ENCODE assay signal across 22 mouse cellular contexts in the genomic region with DNA sequence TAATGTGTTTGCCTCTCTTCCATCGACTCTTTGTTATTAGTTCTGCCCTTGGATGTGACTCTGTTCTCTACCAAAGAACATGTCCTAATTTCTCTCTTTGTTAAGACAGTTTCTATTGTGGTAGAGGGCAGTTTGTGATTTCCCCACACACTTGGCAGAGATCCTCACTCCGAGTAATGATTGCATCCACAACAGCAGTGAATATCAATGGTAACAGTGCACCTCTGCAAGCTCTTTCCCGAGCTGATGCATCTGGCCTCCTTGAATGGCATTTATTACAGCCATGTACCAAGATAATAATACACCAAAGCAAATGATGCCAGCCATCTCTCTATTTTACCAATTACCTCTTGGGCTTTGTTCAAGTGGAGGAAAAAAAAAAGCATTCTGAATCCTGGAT.
DNase-seq lines count a peak whose midpoint lies in the region; ATAC-seq and TF ChIP-seq lines count a peak whose summit lies in the region.
"Had no signal": no experiment of that assay in that cellular context is flagged by ENCODE, and none has a peak within 500 bp of the region (broad histone marks: within the 10 kb centered on the region; RNA-seq: fewer than 3 reads in every experiment).

No protein-coding gene starts in this region.

- H3K27me3 ChIP-seq in forebrain, embryonic 16.5 days (replicated peaks; ENCODE audit: control insufficient read depth, insufficient read depth, low read length), result no peaks in the 10 kb centered on the region
- no peaks in the 10 kb centered on the region for H3K27me3 ChIP-seq in forebrain, embryonic 12.5 days
- H3K27me3 ChIP-seq in midbrain, embryonic 14.5 days (ENCODE audit: control insufficient read depth, insufficient read depth, low read length), result no peaks in the 10 kb centered on the region
- no peaks in the 10 kb centered on the region for H3K27me3 ChIP-seq in midbrain, embryonic 11.5 days (ENCODE audit: control insufficient read depth, insufficient read depth, low read length)
- no peaks in the 10 kb centered on the region for H3K27me3 ChIP-seq in thymus, adult 2 months (ENCODE audit: control insufficient read depth, insufficient read depth, low read length)
- H3K27me3 ChIP-seq: embryonic facial prominence, embryonic 13.5 days; embryonic facial prominence, embryonic 15.5 days; Patski had no signal

- peak; percentile 64 for ATAC-seq in forebrain, embryonic 16.5 days
- no peak for ATAC-seq in forebrain, embryonic 12.5 days (ENCODE audit: low FRiP score)
- no peak for ATAC-seq in midbrain, embryonic 14.5 days (ENCODE audit: low FRiP score, low TSS enrichment)
- ATAC-seq in midbrain, embryonic 11.5 days (ENCODE audit: low FRiP score), result no peak
- ATAC-seq: activated CD4-positive, CD25-positive, alpha-beta regulatory T cell, adult 4 months; Patski had no signal

- no peak overlapping the region for H3K4me2 ChIP-seq in forebrain, embryonic 16.5 days (ENCODE audit: low read length)
- H3K4me2 ChIP-seq in forebrain, embryonic 12.5 days, result no peak overlapping the region
- no peak overlapping the region for H3K4me2 ChIP-seq in midbrain, embryonic 14.5 days (ENCODE audit: low read length)
- no peak overlapping the region for H3K4me2 ChIP-seq in midbrain, embryonic 11.5 days
- H3K4me2 ChIP-seq: embryonic facial prominence, embryonic 13.5 days; embryonic facial prominence, embryonic 15.5 days had no signal

- TF ChIP-seq POLR2A in thymus, adult 2 months (IDR thresholded peaks at IDR 0.05; ENCODE audit: control insufficient read depth, extremely low read depth, insufficient read depth, low read length, poor library complexity), result no peak

- H3K9me3 ChIP-seq in forebrain, embryonic 16.5 days (ENCODE audit: control insufficient read depth, low read length), result no peaks in the 10 kb centered on the region
- no peaks in the 10 kb centered on the region for H3K9me3 ChIP-seq in forebrain, embryonic 12.5 days
- no peaks in the 10 kb centered on the region for H3K9me3 ChIP-seq in midbrain, embryonic 14.5 days (ENCODE audit: control insufficient read depth, low read length)
- H3K9me3 ChIP-seq in midbrain, embryonic 11.5 days (ENCODE audit: control insufficient read depth, low read length), result no peaks in the 10 kb centered on the region
- H3K9me3 ChIP-seq: embryonic facial prominence, embryonic 13.5 days; embryonic facial prominence, embryonic 15.5 days; forebrain, embryonic 10.5 days had no signal

- no peak for TF ChIP-seq CTCF in thymus, adult 2 months (IDR thresholded peaks at IDR 0.05; ENCODE audit: borderline replicate concordance, control insufficient read depth, extremely low read depth, insufficient read depth, low read length, poor library complexity)

- no peaks in the 10 kb centered on the region for H3K4me1 ChIP-seq in forebrain, embryonic 16.5 days (replicated peaks; ENCODE audit: control insufficient read depth, insufficient read depth, low read length)
- H3K4me1 ChIP-seq in forebrain, embryonic 12.5 days, result no peaks in the 10 kb centered on the region
- H3K4me1 ChIP-seq in midbrain, embryonic 14.5 days (ENCODE audit: control insufficient read depth, insufficient read depth, low read length), result no peaks in the 10 kb centered on the region
- no peaks in the 10 kb centered on the region for H3K4me1 ChIP-seq in midbrain, embryonic 11.5 days (ENCODE audit: control insufficient read depth, insufficient read depth, low read length)
- H3K4me1 ChIP-seq in thymus, adult 2 months (replicated peaks; ENCODE audit: control insufficient read depth, insufficient read depth, low read length), result no peaks in the 10 kb centered on the region
- H3K4me1 ChIP-seq: embryonic facial prominence, embryonic 13.5 days; embryonic facial prominence, embryonic 15.5 days; forebrain, embryonic 10.5 days had no signal

- no peak overlapping the region for H3K4me3 ChIP-seq in forebrain, embryonic 16.5 days (replicated peaks; ENCODE audit: low read length)
- H3K4me3 ChIP-seq in forebrain, embryonic 12.5 days (replicated peaks), result no peak overlapping the region
- no peak overlapping the region for H3K4me3 ChIP-seq in midbrain, embryonic 14.5 days (replicated peaks; ENCODE audit: low read depth, low read length)
- no peak overlapping the region for H3K4me3 ChIP-seq in midbrain, embryonic 11.5 days (ENCODE audit: low read depth, low read length)
- no peak overlapping the region for H3K4me3 ChIP-seq in thymus, adult 2 months (ENCODE audit: control insufficient read depth, insufficient read depth, low read length)
- H3K4me3 ChIP-seq: embryonic facial prominence, embryonic 13.5 days; embryonic facial prominence, embryonic 15.5 days; erythroblast, embryonic 14.5 days; forebrain, embryonic 10.5 days had no signal

- H3K9ac ChIP-seq in forebrain, embryonic 16.5 days (replicated peaks; ENCODE audit: low read depth, low read length), result no peak overlapping the region
- no peak overlapping the region for H3K9ac ChIP-seq in forebrain, embryonic 12.5 days
- H3K9ac ChIP-seq in midbrain, embryonic 14.5 days (replicated peaks; ENCODE audit: low read length), result no peak overlapping the region
- no peak overlapping the region for H3K9ac ChIP-seq in midbrain, embryonic 11.5 days (ENCODE audit: low read length)
- H3K9ac ChIP-seq: embryonic facial prominence, embryonic 13.5 days; embryonic facial prominence, embryonic 15.5 days had no signal

- no peak overlapping the region for H3K27ac ChIP-seq in forebrain, embryonic 16.5 days (ENCODE audit: low read length)
- H3K27ac ChIP-seq in forebrain, embryonic 12.5 days, result no peak overlapping the region
- no peak overlapping the region for H3K27ac ChIP-seq in midbrain, embryonic 14.5 days (replicated peaks; ENCODE audit: low read depth, low read length)
- no peak overlapping the region for H3K27ac ChIP-seq in midbrain, embryonic 11.5 days (ENCODE audit: low read depth, low read length)
- H3K27ac ChIP-seq in thymus, adult 2 months (ENCODE audit: control insufficient read depth, insufficient read depth, low read length), result no peak overlapping the region
- H3K27ac ChIP-seq: embryonic facial prominence, embryonic 13.5 days; embryonic facial prominence, embryonic 15.5 days; forebrain, embryonic 10.5 days had no signal

- H3K36me3 ChIP-seq in forebrain, embryonic 16.5 days (ENCODE audit: control insufficient read depth, insufficient read depth), result no peaks in the 10 kb centered on the region
- no peaks in the 10 kb centered on the region for H3K36me3 ChIP-seq in forebrain, embryonic 12.5 days (replicated peaks)
- H3K36me3 ChIP-seq in midbrain, embryonic 14.5 days (ENCODE audit: control insufficient read depth, insufficient read depth, low read length), result no peaks in the 10 kb centered on the region
- no peaks in the 10 kb centered on the region for H3K36me3 ChIP-seq in midbrain, embryonic 11.5 days (ENCODE audit: control insufficient read depth, insufficient read depth, low read length)
- no peaks in the 10 kb centered on the region for H3K36me3 ChIP-seq in thymus, adult 2 months (ENCODE audit: control insufficient read depth, insufficient read depth, low read length)
- H3K36me3 ChIP-seq: embryonic facial prominence, embryonic 13.5 days; embryonic facial prominence, embryonic 15.5 days; forebrain, embryonic 10.5 days had no signal

- DNase-seq in midbrain, embryonic 14.5 days, result peak; percentile 3
- no peak for DNase-seq in midbrain, embryonic 11.5 days (ENCODE audit: low spot score, missing footprints)
- DNase-seq in brain, adult 2 months (ENCODE audit: low read depth, low spot score), result peak; percentile 17
- DNase-seq in cerebellum, adult 9-10 months, result no peak
- no peak for DNase-seq in thymus, adult 2 months
- DNase-seq: adrenal gland, adult 8-10 months; adrenal gland, postnatal 14 days; adrenal gland, postnatal 36 days; cerebellum, adult 11-12 months; cerebellum, adult 2 months; cerebellum, adult 9-11 months; cerebellum, postnatal 14 days; cerebellum, postnatal 36 days; embryo, embryonic 11 days had no signal

- 33% methylated on average over 3 of the region's 3 CpGs for WGBS in forebrain, embryonic 16.5 days
- 64% methylated on average over 3 of the region's 3 CpGs for WGBS in forebrain, embryonic 12.5 days
- 77% methylated on average over 3 of the region's 3 CpGs for WGBS in midbrain, embryonic 14.5 days
- WGBS in midbrain, embryonic 11.5 days, result 83% methylated on average over 3 of the region's 3 CpGs
- WGBS in thymus, adult 2 months, result 85% methylated on average over 3 of the region's 3 CpGs

Comparison
In these comparisons a context has a peak if more than half of its experiments do, and no peak if none do; other contexts are left out.
1. DNase-seq: peak in midbrain, embryonic 14.5 days (single experiment) and brain, adult 2 months (single experiment); none in midbrain, embryonic 11.5 days (single experiment), cerebellum, adult 9-10 months (single experiment) and thymus, adult 2 months (single experiment).